Mouse (Mus musculus): ENCODE measurements at regions not wholly inside any gene's neighbourhood (a gene's known extent, or its start where the extent isn't known, plus 50 kb on each side); places are given as distances from the start of the nearest gene placed in this dataset.

DNA sequence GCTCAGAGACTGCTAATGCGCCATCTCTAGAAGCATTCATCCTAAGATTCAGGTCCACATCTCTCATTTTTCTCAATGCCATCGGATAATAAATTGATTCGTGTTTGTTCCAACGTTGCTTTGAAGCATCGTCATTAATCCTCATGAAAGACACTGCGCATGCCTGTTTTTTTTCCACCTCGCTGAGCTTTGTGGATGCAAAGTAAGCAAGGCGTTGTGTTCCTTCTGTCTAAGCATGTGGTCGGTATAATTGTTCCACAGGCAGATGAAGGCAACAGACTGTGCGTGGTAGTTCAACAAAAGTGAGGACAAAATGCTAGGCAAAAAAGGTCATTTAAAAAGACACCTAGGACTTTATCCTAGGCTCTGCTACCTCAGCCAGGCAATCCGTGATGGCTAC is 223.2 kb downstream of the Gm10260 start:
- DNase-seq (ENCODE audit: low spot score in 2 of 2): peak in 1 of 2 experiments; percentile 45
- intact Hi-C loops (cut with DNase I): no loop called here

DNA sequence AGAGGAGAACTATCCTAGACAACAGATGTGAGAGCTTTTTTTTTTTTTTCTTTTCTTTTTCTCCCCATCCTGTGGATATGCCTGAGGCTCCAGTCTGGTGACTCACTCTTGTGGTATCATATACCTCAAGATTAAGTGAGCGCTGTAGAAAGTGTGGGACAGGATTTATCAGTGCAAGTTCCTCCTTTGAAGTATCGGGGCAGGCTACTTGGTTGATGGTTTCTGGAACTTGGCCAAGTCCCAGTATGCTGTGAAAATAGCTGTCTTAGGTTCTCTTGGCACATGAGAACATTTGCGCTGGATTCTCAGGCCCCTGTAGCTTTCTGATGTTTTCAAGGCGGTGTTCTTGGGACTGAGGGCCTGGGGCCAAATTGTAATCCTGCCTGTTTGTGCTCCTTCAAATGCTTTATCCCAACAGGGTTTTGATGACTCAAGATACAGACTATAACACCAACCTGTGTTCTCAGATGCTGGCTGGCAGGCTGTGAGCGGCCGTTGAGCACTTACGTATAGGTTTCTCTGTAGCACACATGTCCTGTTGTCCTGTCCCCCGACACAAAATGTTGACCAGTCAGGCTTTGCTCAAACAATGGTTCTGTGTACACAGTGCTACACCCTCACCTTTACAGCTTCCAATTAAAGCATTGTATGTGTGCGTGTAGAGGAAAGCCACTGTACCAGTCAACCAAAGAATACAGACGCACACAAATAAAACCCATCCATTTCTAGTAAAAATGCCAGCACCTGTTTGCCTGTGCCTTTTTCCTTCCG is 226.4 kb downstream of the Gm10260 start:
- DNase-seq (ENCODE audit: low spot score in 2 of 2): peak; percentile 45 to 60
- intact Hi-C loops (cut with DNase I): no loop called here

DNA sequence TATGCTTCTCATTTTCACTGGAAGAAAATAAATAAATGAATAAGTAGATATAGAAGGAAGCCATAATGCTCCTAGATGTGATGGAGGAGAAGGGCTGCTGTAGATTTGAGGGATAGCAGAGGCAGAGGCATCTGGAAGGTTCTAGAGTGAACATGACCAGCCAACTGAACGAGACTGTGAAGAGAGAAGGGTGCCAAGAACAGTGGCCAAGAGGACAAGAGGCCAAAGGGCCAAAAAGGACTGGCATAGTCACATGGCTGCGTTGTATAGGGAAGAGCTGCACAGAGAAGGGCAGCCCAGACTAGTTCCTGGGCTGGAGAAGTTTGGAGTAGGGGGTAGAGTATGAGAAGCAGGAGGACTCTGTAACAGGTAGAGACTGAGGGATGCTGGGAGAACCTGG is 229.3 kb downstream of the Gm10260 start:
- intact Hi-C loops (cut with DNase I): no loop called here

GRCm38 (mm10) chr13:97530570-97530969 is 229.9 kb downstream of the Gm10260 start:
- no peak for DNase-seq (ENCODE audit: low spot score in 2 of 2)
- intact Hi-C loops (cut with DNase I): no loop called here

More for the DNA sequence above, 229.3 kb downstream of the Gm10260 start:
- DNase-seq (ENCODE audit: low spot score in 2 of 2): no peak

- intact Hi-C loops (cut with DNase I): no loop called here
- no peak for DNase-seq (ENCODE audit: low spot score in 2 of 2)
Measured at GRCm38 (mm10) chr13:97527958-97528357, 232.5 kb downstream of the Gm10260 start.

- intact Hi-C loops (cut with DNase I): no loop called here
- no peak for DNase-seq (ENCODE audit: low spot score in 2 of 2)
Measured at GRCm38 (mm10) chr13:97524847-97525434, 235.5 kb downstream of the Gm10260 start.

GRCm38 (mm10) chr13:97523523-97524412 is 236.7 kb downstream of the Gm10260 start:
- intact Hi-C loops (cut with DNase I): no loop called here

DNA sequence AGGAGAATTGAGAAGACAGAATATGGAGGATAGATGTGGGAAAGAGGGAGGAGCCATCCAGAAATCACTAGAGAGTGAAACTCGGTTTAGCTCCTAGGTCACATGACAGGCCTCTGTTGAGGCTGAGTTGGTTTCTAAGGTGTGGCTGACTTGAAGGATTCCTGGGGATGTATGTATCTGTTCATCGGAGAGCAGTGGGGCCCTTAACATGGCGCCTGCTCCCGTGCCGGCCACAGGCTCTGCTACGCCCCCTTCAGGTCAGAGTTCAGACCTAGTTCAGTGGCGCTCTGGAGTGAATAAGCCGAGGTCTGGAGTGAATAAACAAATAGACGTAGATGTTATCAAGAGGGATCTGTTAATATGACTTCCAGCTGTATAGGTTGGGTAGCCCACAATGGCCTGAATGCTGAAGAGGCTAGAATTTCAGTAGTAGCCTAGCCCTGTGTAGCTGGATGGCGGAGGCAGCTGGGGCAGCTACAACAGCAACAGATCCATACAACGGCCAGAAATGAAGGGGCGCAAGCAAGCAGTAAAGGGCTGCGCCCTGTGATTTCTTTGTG is 239.4 kb downstream of the Gm10260 start:
- intact Hi-C loops (cut with DNase I): no loop called here
- DNase-seq (ENCODE audit: low spot score in 2 of 2): no peak

More at GRCm38 (mm10) chr13:97523523-97524412, 236.7 kb downstream of the Gm10260 start:
- DNase-seq (ENCODE audit: low spot score in 2 of 2): no peak

DNA sequence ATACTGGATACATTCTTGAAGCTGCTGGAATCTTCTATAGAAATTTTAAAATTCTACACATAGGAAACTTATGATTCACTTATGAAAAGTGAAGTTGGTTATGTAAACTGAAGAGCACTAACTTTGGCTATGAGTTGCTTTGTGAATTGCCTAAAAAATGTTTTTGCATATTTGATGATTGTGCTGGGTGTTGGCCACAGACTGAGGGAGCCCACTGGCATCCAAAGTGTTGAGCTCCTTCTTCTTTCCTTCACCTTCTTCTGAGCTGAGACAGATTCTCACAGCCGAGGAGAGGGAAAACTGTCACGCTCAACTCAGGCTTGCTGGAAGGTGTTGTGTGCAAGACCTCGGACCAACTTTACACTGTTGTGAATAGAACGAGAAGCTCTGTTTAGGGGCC is 243.7 kb downstream of the Gm10260 start:
- DNase-seq (ENCODE audit: low spot score in 2 of 2): no peak
- intact Hi-C loops (cut with DNase I): no loop called here

DNA sequence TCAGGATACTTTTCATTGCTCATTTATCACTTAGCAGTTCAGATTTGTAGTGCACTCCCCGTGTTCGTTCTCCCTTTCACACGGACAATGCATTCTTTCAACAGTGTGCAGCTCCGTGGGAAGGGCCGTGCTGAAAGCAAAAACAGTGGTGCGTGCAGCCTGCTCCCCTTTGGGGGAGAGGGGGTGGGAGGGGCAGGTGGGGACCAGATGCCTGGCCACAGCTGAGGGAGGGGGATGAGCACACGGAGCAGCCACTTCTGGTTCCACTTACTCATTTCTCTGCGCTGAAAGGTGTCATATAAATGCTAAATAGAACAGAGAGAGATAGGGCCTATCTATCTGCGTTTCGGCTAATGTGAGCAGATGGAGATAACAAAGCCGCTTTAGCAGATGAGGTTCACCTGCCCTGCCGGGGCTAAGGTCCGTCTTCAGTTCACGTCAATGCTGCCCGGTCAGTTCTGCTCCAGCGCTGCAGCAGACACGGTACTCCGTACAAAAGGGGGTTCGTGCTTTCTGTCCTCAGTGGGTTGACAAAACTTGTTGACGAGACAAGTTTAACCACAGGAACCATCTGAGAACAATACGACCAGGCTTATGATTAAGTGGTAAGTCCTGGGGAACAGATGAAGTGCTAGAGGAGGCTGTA is 245.9 kb downstream of the Gm10260 start:
- intact Hi-C loops (cut with DNase I): no loop called here
- DNase-seq (ENCODE audit: low spot score in 2 of 2): no peak

- intact Hi-C loops (cut with DNase I): no loop called here
- DNase-seq (ENCODE audit: low spot score in 2 of 2): no peak
Measured at GRCm38 (mm10) chr13:97512521-97512920, 247.9 kb downstream of the Gm10260 start.

- DNase-seq (ENCODE audit: low spot score in 2 of 2): no peak
- intact Hi-C loops (cut with DNase I): no loop called here
Measured at GRCm38 (mm10) chr13:97510431-97511261, 249.8 kb downstream of the Gm10260 start.

- DNase-seq (ENCODE audit: low spot score in 2 of 2): no peak
- intact Hi-C loops (cut with DNase I): no loop called here
Measured at GRCm38 (mm10) chr13:97504949-97505348, 255.5 kb downstream of the Gm10260 start.

DNA sequence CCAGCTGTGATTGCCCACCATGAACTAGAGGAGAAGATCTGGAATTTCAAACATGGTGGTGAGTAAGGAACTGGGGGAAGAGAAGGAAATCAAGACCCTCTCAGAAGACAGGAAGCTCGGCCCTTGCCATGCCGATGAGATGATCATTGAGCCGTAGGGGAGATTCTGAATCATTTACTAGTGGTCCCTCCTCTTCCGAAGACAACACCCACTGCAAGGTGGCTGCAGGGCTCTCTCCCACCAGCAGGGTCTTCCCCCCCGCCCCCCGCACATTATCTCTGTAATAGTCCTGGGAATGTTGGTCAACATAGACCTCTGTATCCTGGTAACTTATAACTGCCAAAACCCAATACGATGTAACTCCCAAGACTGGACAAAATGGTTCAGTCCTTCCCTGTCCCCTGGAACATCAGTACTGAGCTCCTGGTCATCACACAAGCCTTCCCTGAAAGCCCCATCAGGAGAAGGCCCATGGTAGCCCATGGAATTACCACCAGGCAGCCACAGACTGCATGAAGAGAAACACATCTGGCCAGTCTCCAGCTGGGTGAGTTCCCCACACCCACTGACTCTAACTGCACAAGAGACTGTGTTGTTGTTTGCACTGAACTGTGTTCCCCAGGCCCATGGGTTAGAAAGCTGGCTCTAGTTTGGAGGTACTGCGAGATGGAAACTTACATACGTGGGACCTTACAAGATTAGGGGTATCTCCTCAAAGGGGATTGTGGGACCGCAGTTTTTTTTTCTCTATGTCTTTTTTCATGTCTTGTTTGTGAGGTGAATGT is 256.3 kb downstream of the Gm10260 start:
- DNase-seq (ENCODE audit: low spot score in 2 of 2): no peak
- intact Hi-C loops (cut with DNase I): no loop called here

GRCm38 (mm10) chr13:97503391-97503790 is 257.0 kb downstream of the Gm10260 start:
- no peak for DNase-seq (ENCODE audit: low spot score in 2 of 2)
- intact Hi-C loops (cut with DNase I): no loop called here

GRCm38 (mm10) chr13:97500155-97500554 is 259.2 kb downstream of the Enc1 start:
- no peak for DNase-seq (ENCODE audit: low spot score in 2 of 2)
- intact Hi-C loops (cut with DNase I): no loop called here

- DNase-seq (ENCODE audit: low spot score in 2 of 2): no peak
- intact Hi-C loops (cut with DNase I): no loop called here
Measured at GRCm38 (mm10) chr13:97498981-97499380, 258.1 kb downstream of the Enc1 start.

GRCm38 (mm10) chr13:97497928-97498327 is 257.0 kb downstream of the Enc1 start:
- intact Hi-C loops (cut with DNase I): no loop called here
- DNase-seq (ENCODE audit: low spot score in 2 of 2): no peak
